Mouse (Mus musculus): ENCODE measurements around the gene Ubc. TPM values are rescaled to one million over a fixed set of nuclear protein-coding genes. Genes with fewer than 3 reads are reported as not detected.
"Not testable (repeated sequence)": the region's sequence is repeated elsewhere in the genome, so short reads cannot be mapped to it uniquely, and the experiment has no call there.

Gene Ubc
- polyA plus RNA-seq, 2 experiments from 2014 or later, result 954 to 1,216 TPM

GRCm38 (mm10) chr5:125404536-125404902 is 14.5 kb upstream of the Ubc start:
- no peak for ATAC-seq

GRCm38 (mm10) chr5:125403481-125404465 is 13.8 kb upstream of the Ubc start:
- ATAC-seq, result no peak

GRCm38 (mm10) chr5:125402991-125403390 is 13.0 kb upstream of the Ubc start:
- no peak for ATAC-seq

GRCm38 (mm10) chr5:125402476-125402875 is 12.5 kb upstream of the Ubc start:
- ATAC-seq, result no peak

GRCm38 (mm10) chr5:125400903-125401302 is 10.9 kb upstream of the Ubc start:
- ATAC-seq, result no peak

GRCm38 (mm10) chr5:125395008-125395407 is 5.0 kb upstream of the Ubc start:
- ATAC-seq, result no peak

- ATAC-seq, result peak; percentile 67
These were observed 3.9 kb upstream of the Ubc start for GRCm38 (mm10) chr5:125393622-125394603.

- peak; percentile 66 for ATAC-seq
These were observed 3.1 kb upstream of the Ubc start for GRCm38 (mm10) chr5:125392977-125393621.

- peak; percentile 1 for ATAC-seq
These were observed 2.6 kb upstream of the Ubc start for GRCm38 (mm10) chr5:125392618-125392976.

GRCm38 (mm10) chr5:125392176-125392575 is 2.2 kb upstream of the Ubc start:
- ATAC-seq, result not testable (repeated sequence)

GRCm38 (mm10) chr5:125391609-125392008 is 1.6 kb upstream of the Ubc start:
- no peak for ATAC-seq

- ATAC-seq, result no peak
These were observed 990 bp upstream of the Ubc start for GRCm38 (mm10) chr5:125390906-125391477.

GRCm38 (mm10) chr5:125389131-125389578 is 847 bp downstream of the Ubc start, which contains the start of gene Gm10382:
Gene Gm10382 (plus strand): TSS chr5:125389322.
- peak; percentile 57 for ATAC-seq

- ATAC-seq, result no peak
These were observed 1.5 kb downstream of the Ubc start for GRCm38 (mm10) chr5:125388358-125389092.

- ATAC-seq, result not testable (repeated sequence)
These were observed 2.7 kb downstream of the Ubc start for GRCm38 (mm10) chr5:125387295-125387694.

GRCm38 (mm10) chr5:125385215-125385940 is 4.6 kb downstream of the Ubc start:
- ATAC-seq, result no peak

- ATAC-seq, result no peak
These were observed 5.3 kb downstream of the Ubc start for GRCm38 (mm10) chr5:125384512-125385214.

GRCm38 (mm10) chr5:125383637-125384420 is 6.2 kb downstream of the Ubc start:
- no peak for ATAC-seq
